Mouse (Mus musculus): Measurements from ENCODE around the gene Phgdh. TPM values are rescaled to one million over a fixed set of nuclear protein-coding genes. Genes with fewer than 3 reads are reported as not detected.

Phgdh gene
- polyA plus RNA-seq, 2 experiments, result 121 to 207 TPM

- H3K9me3 ChIP-seq (ENCODE audit: control insufficient read depth, low read length), result no peaks in the 10 kb centered on the region
- no peak for DNase-seq (ENCODE audit: low read depth in 3 of 3, low spot score in 3 of 3)
- ATAC-seq (ENCODE audit: insufficient read depth), result no peak
- no peak overlapping the region for H3K27ac ChIP-seq
- 69% methylated on average over 9 of the region's 9 CpGs for WGBS (ENCODE audit: insufficient replicate concordance)
- H3K9ac ChIP-seq (replicated peaks), result no peak overlapping the region
- no peak overlapping the region for H3K4me2 ChIP-seq (ENCODE audit: low read depth)
- H3K4me3 ChIP-seq (ENCODE audit: insufficient read depth in 1 of 2, low read depth in 2 of 2, low read length in 2 of 2), result no peak overlapping the region
- H3K36me3 ChIP-seq (replicated peaks; ENCODE audit: control insufficient read depth, insufficient read depth, low read depth), result peaks cover 6% of the 10 kb centered on the region; the same call in 1 of the 2 replicates
- no peak for TF ChIP-seq EP300 (IDR thresholded peaks at IDR 0.05; ENCODE audit: low read depth)
- H3K4me1 ChIP-seq (replicated peaks; ENCODE audit: control insufficient read depth in 2 of 2, insufficient read depth in 2 of 2, low read length in 1 of 2), result no peaks in the 10 kb centered on the region
- no peaks in the 10 kb centered on the region for H3K27me3 ChIP-seq (ENCODE audit: control insufficient read depth, insufficient read depth, low read length)
These were observed 26.3 kb downstream of the Phgdh start for GRCm38 (mm10) chr3:98313294-98314155.

DNA sequence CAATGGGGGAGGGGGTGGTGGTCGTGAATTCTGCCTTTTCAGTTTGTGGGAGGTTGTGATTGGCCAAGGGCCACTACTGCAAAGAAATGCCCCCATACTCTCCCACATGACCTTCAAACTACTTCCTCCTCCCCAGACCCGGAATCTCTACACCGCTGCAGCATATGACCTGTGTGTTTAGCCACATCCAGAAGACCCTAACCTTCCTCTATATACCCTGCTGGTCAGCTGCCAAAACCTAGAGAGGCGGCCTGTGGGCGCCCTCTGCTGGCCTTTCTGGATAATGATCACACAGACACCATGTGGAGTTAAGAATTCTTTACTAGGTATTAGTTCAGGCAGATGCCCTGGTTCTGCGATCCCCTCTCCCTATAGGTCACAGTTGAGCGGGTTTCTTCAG lies 26.9 kb downstream of the Phgdh start:
- H3K4me1 ChIP-seq (replicated peaks; ENCODE audit: control insufficient read depth in 2 of 2, insufficient read depth in 2 of 2, low read length in 1 of 2), result no peaks in the 10 kb centered on the region
- peak; percentile 73 for TF ChIP-seq CTCF (IDR thresholded peaks at IDR 0.05; ENCODE audit: low read depth)
- TF ChIP-seq EP300 (IDR thresholded peaks at IDR 0.05; ENCODE audit: low read depth), result no peak
- H3K9me3 ChIP-seq (ENCODE audit: control insufficient read depth, low read length), result no peaks in the 10 kb centered on the region
- 26% methylated on average over 6 of the region's 7 CpGs for WGBS (ENCODE audit: insufficient replicate concordance)
- no peak overlapping the region for H3K9ac ChIP-seq (replicated peaks)
- DNase-seq (ENCODE audit: low read depth in 3 of 3, low spot score in 3 of 3) (no peak), ATAC-seq (ENCODE audit: insufficient read depth) (no peak)
- no peak overlapping the region for H3K27ac ChIP-seq
- H3K36me3 ChIP-seq (replicated peaks; ENCODE audit: control insufficient read depth, insufficient read depth, low read depth), result 0 out of 2 replicates have a peak, but pooled peaks cover 2% of the 10 kb centered on the region
- no peak overlapping the region for H3K4me3 ChIP-seq (ENCODE audit: insufficient read depth in 1 of 2, low read depth in 2 of 2, low read length in 2 of 2)
- no peak overlapping the region for H3K4me2 ChIP-seq (ENCODE audit: low read depth)
- H3K27me3 ChIP-seq (ENCODE audit: control insufficient read depth, insufficient read depth, low read length), result no peaks in the 10 kb centered on the region

- DNase-seq (ENCODE audit: low read depth in 3 of 3, low spot score in 3 of 3) (no peak), ATAC-seq (ENCODE audit: insufficient read depth) (no peak)
These were observed 29.3 kb downstream of the Phgdh start for GRCm38 (mm10) chr3:98310456-98310855.

DNA sequence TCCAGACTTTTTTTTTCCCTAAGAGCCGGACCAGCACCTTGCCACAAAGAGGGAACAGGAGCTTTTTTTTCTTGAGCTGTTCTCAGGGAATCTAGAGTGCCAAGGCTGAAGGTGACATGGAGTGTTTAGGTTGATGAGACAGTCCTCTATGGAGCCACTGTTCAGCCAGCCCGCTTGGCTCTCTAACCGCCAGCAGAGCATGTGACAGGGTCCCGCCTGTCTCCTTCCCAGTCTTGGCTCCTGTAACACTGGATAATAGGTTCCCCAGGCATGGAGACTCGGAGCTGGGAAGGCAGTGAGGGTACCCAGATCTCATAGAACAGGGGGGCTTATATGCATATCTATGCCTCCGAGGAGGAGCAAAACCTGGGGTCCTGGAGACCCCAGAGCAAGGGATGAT lies 31.2 kb downstream of the Phgdh start:
- TF ChIP-seq EP300 (IDR thresholded peaks at IDR 0.05; ENCODE audit: low read depth) (no peak), CTCF (IDR thresholded peaks at IDR 0.05; ENCODE audit: low read depth) (no peak)
- H3K9me3 ChIP-seq (ENCODE audit: control insufficient read depth, low read length), result no peaks in the 10 kb centered on the region
- H3K9ac ChIP-seq (replicated peaks), result no peak overlapping the region
- H3K4me3 ChIP-seq (ENCODE audit: insufficient read depth in 1 of 2, low read depth in 2 of 2, low read length in 2 of 2), result no peak overlapping the region
- no peaks in the 10 kb centered on the region for H3K36me3 ChIP-seq (replicated peaks; ENCODE audit: control insufficient read depth, insufficient read depth, low read depth)
- H3K27me3 ChIP-seq (ENCODE audit: control insufficient read depth, insufficient read depth, low read length), result no peaks in the 10 kb centered on the region
- DNase-seq (ENCODE audit: low read depth in 3 of 3, low spot score in 3 of 3), result no peak
- no peak overlapping the region for H3K27ac ChIP-seq
- no peaks in the 10 kb centered on the region for H3K4me1 ChIP-seq (replicated peaks; ENCODE audit: control insufficient read depth in 2 of 2, insufficient read depth in 2 of 2, low read length in 1 of 2)
- WGBS (ENCODE audit: insufficient replicate concordance), result 67% methylated on average over 6 of the region's 6 CpGs
- H3K4me2 ChIP-seq (ENCODE audit: low read depth), result no peak overlapping the region
- no peak for ATAC-seq (ENCODE audit: insufficient read depth)

More at GRCm38 (mm10) chr3:98310456-98310855, 29.3 kb downstream of the Phgdh start:
- TF ChIP-seq EP300 (IDR thresholded peaks at IDR 0.05; ENCODE audit: low read depth), result no peak
- no peak for TF ChIP-seq CTCF (IDR thresholded peaks at IDR 0.05; ENCODE audit: low read depth)
- 0 out of 2 replicates have a peak, but pooled peaks cover under 1% of the 10 kb centered on the region for H3K36me3 ChIP-seq (replicated peaks; ENCODE audit: control insufficient read depth, insufficient read depth, low read depth)
- WGBS (ENCODE audit: insufficient replicate concordance), result 22% methylated on average over 1 of the region's 1 CpGs
- H3K27ac ChIP-seq, result no peak overlapping the region
- no peaks in the 10 kb centered on the region for H3K4me1 ChIP-seq (replicated peaks; ENCODE audit: control insufficient read depth in 2 of 2, insufficient read depth in 2 of 2, low read length in 1 of 2)
- H3K9ac ChIP-seq (replicated peaks), result no peak overlapping the region
- no peaks in the 10 kb centered on the region for H3K27me3 ChIP-seq (ENCODE audit: control insufficient read depth, insufficient read depth, low read length)
- no peaks in the 10 kb centered on the region for H3K9me3 ChIP-seq (ENCODE audit: control insufficient read depth, low read length)
- no peak overlapping the region for H3K4me2 ChIP-seq (ENCODE audit: low read depth)
- H3K4me3 ChIP-seq (ENCODE audit: insufficient read depth in 1 of 2, low read depth in 2 of 2, low read length in 2 of 2), result no peak overlapping the region

DNA sequence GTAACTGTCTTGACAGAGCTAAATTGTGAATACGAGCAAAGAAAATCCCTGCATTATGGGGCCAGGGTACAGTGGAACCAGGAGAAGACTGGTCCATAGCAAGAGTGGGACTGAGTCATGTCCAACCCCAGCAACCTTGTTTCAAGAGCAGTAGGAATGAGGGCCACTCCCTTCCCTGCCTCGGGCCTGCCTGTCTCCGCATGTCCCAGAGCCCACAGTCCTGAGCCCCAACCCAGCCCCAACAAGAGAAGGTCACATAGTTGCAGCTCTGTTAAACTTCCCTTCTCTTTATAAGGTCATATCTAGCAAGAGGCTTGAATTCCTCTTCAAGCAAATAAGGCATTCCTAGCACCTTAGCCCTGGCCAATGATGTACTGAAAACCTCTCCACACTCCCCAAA lies 38.0 kb downstream of the Phgdh start:
- no peak overlapping the region for H3K27ac ChIP-seq
- DNase-seq (ENCODE audit: low read depth in 3 of 3, low spot score in 3 of 3), result no peak
- WGBS (ENCODE audit: insufficient replicate concordance), result 65% methylated on average over 3 of the region's 3 CpGs
- TF ChIP-seq CTCF (IDR thresholded peaks at IDR 0.05; ENCODE audit: low read depth) (no peak), EP300 (IDR thresholded peaks at IDR 0.05; ENCODE audit: low read depth) (no peak)
- no peaks in the 10 kb centered on the region for H3K9me3 ChIP-seq (ENCODE audit: control insufficient read depth, low read length)
- H3K27me3 ChIP-seq (ENCODE audit: control insufficient read depth, insufficient read depth, low read length), result no peaks in the 10 kb centered on the region
- H3K4me3 ChIP-seq (ENCODE audit: insufficient read depth in 1 of 2, low read depth in 2 of 2, low read length in 2 of 2), result no peak overlapping the region
- no peaks in the 10 kb centered on the region; the same call in 1 of the 2 replicates for H3K36me3 ChIP-seq (replicated peaks; ENCODE audit: control insufficient read depth, insufficient read depth, low read depth)
- no peak overlapping the region for H3K4me2 ChIP-seq (ENCODE audit: low read depth)
- no peak for ATAC-seq (ENCODE audit: insufficient read depth)
- no peaks in the 10 kb centered on the region for H3K4me1 ChIP-seq (replicated peaks; ENCODE audit: control insufficient read depth in 2 of 2, insufficient read depth in 2 of 2, low read length in 1 of 2)
- H3K9ac ChIP-seq (replicated peaks), result no peak overlapping the region
